Mouse (Mus musculus): ENCODE results near the gene Eif2b3. TPM values are rescaled to one million over a fixed set of nuclear protein-coding genes. Genes with fewer than 3 reads are reported as not detected.
A peak's percentile ranks its signal among the peaks of the same experiment; 100 is the strongest.

Eif2b3 gene
- polyA plus RNA-seq, 1 experiment, result 23.4 TPM

GRCm38 (mm10) chr4:117130790-117131189 lies 111.6 kb downstream of the Eif2b3 start:
- peaks cover 12% of the 10 kb centered on the region for H3K4me1 ChIP-seq (ENCODE audit: control insufficient read depth, insufficient read depth, low read length)
- 93% methylated on average over 6 of the region's 6 CpGs for WGBS
- no peak for TF ChIP-seq POLR2A (IDR thresholded peaks at IDR 0.05; ENCODE audit: borderline replicate concordance, control insufficient read depth, low read depth, low read length)
- TF ChIP-seq CTCF (IDR thresholded peaks at IDR 0.05; ENCODE audit: control insufficient read depth, insufficient read depth, low read length), result no peak
- no peak overlapping the region for H3K4me3 ChIP-seq (replicated peaks; ENCODE audit: control insufficient read depth, low read depth, low read length)
- H3K27ac ChIP-seq (ENCODE audit: control insufficient read depth, insufficient read depth, low read depth, low read length, poor library complexity), result no peak overlapping the region

- H3K27ac ChIP-seq (ENCODE audit: control insufficient read depth, insufficient read depth, low read depth, low read length, poor library complexity), result no peak overlapping the region
- H3K4me3 ChIP-seq (replicated peaks; ENCODE audit: control insufficient read depth, low read depth, low read length), result no peak overlapping the region
- TF ChIP-seq CTCF (IDR thresholded peaks at IDR 0.05; ENCODE audit: control insufficient read depth, insufficient read depth, low read length), result no peak
- TF ChIP-seq POLR2A (IDR thresholded peaks at IDR 0.05; ENCODE audit: borderline replicate concordance, control insufficient read depth, low read depth, low read length), result no peak
- 83% methylated on average over 6 of the region's 6 CpGs for WGBS
- peaks cover 14% of the 10 kb centered on the region for H3K4me1 ChIP-seq (ENCODE audit: control insufficient read depth, insufficient read depth, low read length)
These were observed 112.0 kb downstream of the Eif2b3 start for GRCm38 (mm10) chr4:117131198-117131597.

DNA sequence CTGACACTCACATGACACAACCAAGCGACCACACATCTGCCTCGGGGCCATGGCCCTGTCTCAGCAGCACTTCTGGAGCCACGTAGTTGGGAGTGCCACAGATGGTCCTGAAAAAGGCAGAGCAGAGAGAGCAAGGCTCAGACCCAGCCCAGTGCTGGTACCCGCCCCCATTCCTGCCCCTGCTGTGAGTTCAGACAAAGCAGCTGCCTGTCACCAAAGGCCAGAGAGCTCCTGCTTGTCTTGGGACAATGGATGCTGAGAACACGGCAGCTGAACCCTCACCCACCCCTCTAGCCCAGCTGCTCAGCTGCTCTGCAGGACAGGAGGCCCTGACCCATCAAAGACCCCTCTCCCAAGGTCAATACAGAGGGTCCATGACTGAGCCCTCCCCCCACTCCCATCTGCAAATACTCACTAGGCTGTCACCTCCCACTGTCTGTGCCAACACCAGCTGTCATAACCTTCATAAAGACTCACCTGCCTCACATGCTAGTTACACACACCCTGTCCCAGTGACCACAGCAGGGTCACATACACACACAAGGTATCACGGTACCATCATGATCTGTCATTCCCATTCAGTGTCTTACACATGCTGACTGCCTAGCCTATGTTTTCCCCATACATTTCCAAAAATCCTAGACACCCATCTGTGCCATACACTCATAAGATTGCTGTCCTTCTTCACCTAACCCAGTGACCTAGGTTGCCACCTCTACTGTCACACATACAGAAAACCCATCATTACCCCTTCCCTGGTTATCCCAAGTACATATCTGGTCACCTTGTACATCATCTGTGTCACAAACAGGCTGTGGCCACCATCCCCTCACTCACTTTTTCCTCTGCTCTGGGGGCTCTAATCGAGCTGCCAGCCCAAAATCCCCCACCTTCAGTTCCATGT lies 112.9 kb downstream of the Eif2b3 start:
- H3K27ac ChIP-seq (ENCODE audit: control insufficient read depth, insufficient read depth, low read depth, low read length, poor library complexity), result no peak overlapping the region
- TF ChIP-seq CTCF (IDR thresholded peaks at IDR 0.05; ENCODE audit: control insufficient read depth, insufficient read depth, low read length) (no peak), POLR2A (IDR thresholded peaks at IDR 0.05; ENCODE audit: borderline replicate concordance, control insufficient read depth, low read depth, low read length) (no peak)
- H3K4me3 ChIP-seq (replicated peaks; ENCODE audit: control insufficient read depth, low read depth, low read length), result no peak overlapping the region
- peaks cover 9% of the 10 kb centered on the region for H3K4me1 ChIP-seq (ENCODE audit: control insufficient read depth, insufficient read depth, low read length)
- 78% methylated on average over 7 of the region's 7 CpGs for WGBS

- 73% methylated on average over 11 of the region's 11 CpGs for WGBS
These were observed 113.6 kb downstream of the Eif2b3 start for GRCm38 (mm10) chr4:117132794-117133143.

DNA sequence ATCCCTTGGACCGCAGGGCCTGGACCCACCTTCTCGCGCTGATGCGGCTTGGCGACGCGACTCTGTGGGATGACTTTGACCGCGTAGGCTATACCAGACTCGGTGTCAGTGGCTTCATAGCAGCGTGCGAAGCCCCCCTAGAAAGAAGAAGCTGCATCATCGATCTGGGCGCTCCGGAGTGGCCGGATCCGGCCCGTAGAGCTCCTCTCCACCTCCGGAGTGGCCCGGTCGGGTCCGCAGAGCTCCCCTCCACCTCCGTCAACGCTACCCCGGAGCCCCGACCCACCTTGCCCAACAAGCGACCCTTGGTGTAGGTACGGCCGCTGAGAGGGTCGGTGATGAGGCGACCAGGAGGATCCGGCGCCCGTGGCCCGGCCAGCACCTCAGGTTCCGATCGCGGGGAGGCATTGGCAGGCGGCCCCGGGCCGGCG lies 114.2 kb downstream of the Eif2b3 start:
- 1% methylated on average over 42 of the region's 42 CpGs for WGBS
- TF ChIP-seq POLR2A (IDR thresholded peaks at IDR 0.05; ENCODE audit: borderline replicate concordance, control insufficient read depth, low read depth, low read length) (no peak), CTCF (IDR thresholded peaks at IDR 0.05; ENCODE audit: control insufficient read depth, insufficient read depth, low read length) (no peak)
- peak overlapping the region; percentile 39 for H3K27ac ChIP-seq (ENCODE audit: control insufficient read depth, insufficient read depth, low read depth, low read length, poor library complexity)

More at GRCm38 (mm10) chr4:117132794-117133143, 113.6 kb downstream of the Eif2b3 start:
- TF ChIP-seq POLR2A (IDR thresholded peaks at IDR 0.05; ENCODE audit: borderline replicate concordance, control insufficient read depth, low read depth, low read length) (no peak), CTCF (IDR thresholded peaks at IDR 0.05; ENCODE audit: control insufficient read depth, insufficient read depth, low read length) (no peak)
- Histone ChIP-seq H3K4me1 (ENCODE audit: control insufficient read depth, insufficient read depth, low read length) (peaks cover 7% of the 10 kb centered on the region), H3K27ac (ENCODE audit: control insufficient read depth, insufficient read depth, low read depth, low read length, poor library complexity) (no peak overlapping the region), H3K4me3 (replicated peaks; ENCODE audit: control insufficient read depth, low read depth, low read length) (no peak overlapping the region)

DNA sequence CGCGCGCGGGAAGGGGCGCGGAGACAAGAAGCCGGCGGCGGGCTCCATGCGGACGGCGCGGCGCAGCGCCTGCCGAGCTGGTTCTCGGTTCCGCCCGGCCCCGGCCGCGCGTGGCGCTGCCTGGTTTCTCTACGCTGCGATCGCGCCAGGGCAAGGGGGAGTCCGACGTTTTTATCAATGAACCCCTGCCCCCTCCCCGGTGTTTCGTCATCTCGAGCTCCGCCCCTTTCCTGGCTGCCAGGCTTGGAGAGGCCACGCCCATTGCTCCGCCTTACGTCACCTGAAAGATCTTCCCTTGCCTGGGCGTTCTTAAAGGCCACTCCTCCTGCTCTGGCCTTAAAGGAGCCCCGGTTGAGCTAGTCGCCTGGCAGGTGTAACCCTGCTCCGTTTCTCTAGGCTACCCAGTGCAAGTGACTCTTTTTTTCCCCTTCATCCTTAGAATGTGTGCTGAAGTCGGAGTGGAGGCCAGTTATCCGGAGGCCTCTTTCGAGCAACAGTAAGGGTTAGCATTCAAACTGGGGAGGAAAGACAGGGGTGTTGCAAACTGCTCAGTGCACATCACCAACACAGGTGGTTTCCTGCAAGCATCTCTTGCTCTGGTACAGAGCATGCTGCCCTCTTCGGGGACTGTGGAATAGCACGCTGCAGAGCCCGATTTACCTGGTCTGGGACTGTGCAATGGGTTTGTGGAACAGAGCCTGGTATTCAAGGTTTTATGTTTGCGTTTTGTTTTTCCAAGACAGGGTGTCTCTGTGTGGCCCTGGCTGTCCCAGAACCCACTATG lies 114.8 kb downstream of the Eif2b3 start, which contains the start of gene Plk3:
Plk3 (minus strand) TSS at position 147 of the 784 bp plus-strand sequence.
- peak within 1 kb of the TSS; percentile 65 for H3K4me3 ChIP-seq (replicated peaks; ENCODE audit: control insufficient read depth, low read depth, low read length)
- WGBS, result 3% methylated on average over 48 of the region's 48 CpGs

More for the DNA sequence above, 114.2 kb downstream of the Eif2b3 start:
- Histone ChIP-seq H3K4me1 (ENCODE audit: control insufficient read depth, insufficient read depth, low read length) (peaks cover 7% of the 10 kb centered on the region), H3K4me3 (replicated peaks; ENCODE audit: control insufficient read depth, low read depth, low read length) (peak overlapping the region; percentile 65)

DNA sequence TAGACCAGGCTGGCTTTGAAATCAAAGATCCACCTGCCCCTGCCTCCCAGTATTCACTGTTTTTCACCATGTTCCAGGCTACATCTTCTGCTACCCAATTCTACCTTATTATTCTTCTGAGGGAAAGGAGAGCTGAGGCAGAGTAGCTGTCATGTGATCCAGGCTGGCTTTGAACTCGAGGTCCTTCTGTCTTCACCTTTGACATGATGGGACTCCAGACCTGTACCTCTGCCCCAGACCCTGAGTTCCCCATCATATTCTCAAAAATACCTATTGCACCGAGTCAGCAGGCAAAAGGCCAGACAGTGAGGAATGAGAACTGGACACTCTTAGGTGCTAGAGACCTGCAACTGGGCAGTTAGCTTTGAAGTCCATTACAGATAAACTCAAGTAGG lies 115.4 kb downstream of the Eif2b3 start:
- TF ChIP-seq CTCF (IDR thresholded peaks at IDR 0.05; ENCODE audit: control insufficient read depth, insufficient read depth, low read length), result no peak
- TF ChIP-seq POLR2A (IDR thresholded peaks at IDR 0.05; ENCODE audit: borderline replicate concordance, control insufficient read depth, low read depth, low read length), result no peak
- WGBS, result 36% methylated on average over 2 of the region's 2 CpGs
- Histone ChIP-seq H3K4me1 (ENCODE audit: control insufficient read depth, insufficient read depth, low read length) (peaks cover 7% of the 10 kb centered on the region), H3K27ac (ENCODE audit: control insufficient read depth, insufficient read depth, low read depth, low read length, poor library complexity) (0 out of 2 replicates have a peak overlapping the region, but pooled peaks have one; percentile 22), H3K4me3 (replicated peaks; ENCODE audit: control insufficient read depth, low read depth, low read length) (no peak overlapping the region)

More for the DNA sequence above, 114.8 kb downstream of the Eif2b3 start, which contains the start of gene Plk3:
- TF ChIP-seq POLR2A (IDR thresholded peaks at IDR 0.05; ENCODE audit: borderline replicate concordance, control insufficient read depth, low read depth, low read length) (peak; percentile 59; the same call in 1 of the 2 replicates), CTCF (IDR thresholded peaks at IDR 0.05; ENCODE audit: control insufficient read depth, insufficient read depth, low read length) (peak; percentile 34; the same call in 1 of the 2 replicates)
- Histone ChIP-seq H3K4me1 (ENCODE audit: control insufficient read depth, insufficient read depth, low read length) (peaks cover 7% of the 10 kb centered on the region), H3K27ac (ENCODE audit: control insufficient read depth, insufficient read depth, low read depth, low read length, poor library complexity) (peak within 1 kb of the TSS; percentile 39)

- H3K4me1 ChIP-seq (ENCODE audit: control insufficient read depth, insufficient read depth, low read length), result peaks cover 7% of the 10 kb centered on the region
- peak overlapping the region; percentile 18; the same call in 1 of the 2 replicates for H3K27ac ChIP-seq (ENCODE audit: control insufficient read depth, insufficient read depth, low read depth, low read length, poor library complexity)
- H3K4me3 ChIP-seq (replicated peaks; ENCODE audit: control insufficient read depth, low read depth, low read length), result no peak overlapping the region
- WGBS, result 35% methylated on average over 8 of the region's 8 CpGs
- TF ChIP-seq POLR2A (IDR thresholded peaks at IDR 0.05; ENCODE audit: borderline replicate concordance, control insufficient read depth, low read depth, low read length), result no peak
- no peak for TF ChIP-seq CTCF (IDR thresholded peaks at IDR 0.05; ENCODE audit: control insufficient read depth, insufficient read depth, low read length)
These were observed 116.8 kb downstream of the Eif2b3 start for GRCm38 (mm10) chr4:117136034-117136433.

Other genes with a start within 250 kb of the Eif2b3 start
- gene Toe1, start 211.8 kb upstream of the Eif2b3 start, polyA plus RNA-seq (2011; ENCODE audit: insufficient read depth, insufficient read length, low replicate concordance, missing spikeins), result 8.8 and 11.9 TPM in 2 replicates
- 3.2 and 25.9 TPM in 2 replicates for gene Mutyh, start 211.7 kb upstream of the Eif2b3 start, polyA plus RNA-seq (2011; ENCODE audit: insufficient read depth, insufficient read length, low replicate concordance, missing spikeins)
- gene Hpdl, start 197.7 kb upstream of the Eif2b3 start, polyA plus RNA-seq (2011; ENCODE audit: insufficient read depth, insufficient read length, low replicate concordance, missing spikeins), result not detected in 2 replicates
- gene Zswim5, start 142.0 kb upstream of the Eif2b3 start, polyA plus RNA-seq (2011; ENCODE audit: insufficient read depth, insufficient read length, low replicate concordance, missing spikeins), result 0.72 TPM in 1 of 2 replicates, not detected in the other
- 442 and 477 TPM in 2 replicates for gene Urod, start 25.0 kb upstream of the Eif2b3 start, polyA plus RNA-seq (2011; ENCODE audit: insufficient read depth, insufficient read length, low replicate concordance, missing spikeins)
- gene Hectd3, start 24.1 kb upstream of the Eif2b3 start, polyA plus RNA-seq (2011; ENCODE audit: insufficient read depth, insufficient read length, low replicate concordance, missing spikeins), result 10.3 and 18.7 TPM in 2 replicates
- gene Ptch2, start 76.7 kb downstream of the Eif2b3 start, polyA plus RNA-seq (2011; ENCODE audit: insufficient read depth, insufficient read length, low replicate concordance, missing spikeins), result 1.5 and 2.8 TPM in 2 replicates
- gene Btbd19, start 106.3 kb downstream of the Eif2b3 start, polyA plus RNA-seq (2011; ENCODE audit: insufficient read depth, insufficient read length, low replicate concordance, missing spikeins), result 2.9 and 7.0 TPM in 2 replicates
- gene Tctex1d4, start 107.4 kb downstream of the Eif2b3 start, polyA plus RNA-seq (2011; ENCODE audit: insufficient read depth, insufficient read length, low replicate concordance, missing spikeins), result not detected in 2 replicates
- 3.1 and 7.8 TPM in 2 replicates for gene Plk3, start 114.6 kb downstream of the Eif2b3 start, polyA plus RNA-seq (2011; ENCODE audit: insufficient read depth, insufficient read length, low replicate concordance, missing spikeins)
- gene Rps8, start 136.8 kb downstream of the Eif2b3 start, polyA plus RNA-seq (2011; ENCODE audit: insufficient read depth, insufficient read length, low replicate concordance, missing spikeins), result 2,334 and 3,425 TPM in 2 replicates
- gene Kif2c, start 163.2 kb downstream of the Eif2b3 start, polyA plus RNA-seq (2011; ENCODE audit: insufficient read depth, insufficient read length, low replicate concordance, missing spikeins), result 18.5 and 33.6 TPM in 2 replicates
- gene Tmem53, start 232.5 kb downstream of the Eif2b3 start, polyA plus RNA-seq (2011; ENCODE audit: insufficient read depth, insufficient read length, low replicate concordance, missing spikeins), result 1.7 TPM in 1 of 2 replicates, not detected in the other
- not detected in 2 replicates for gene Armh1, start 232.7 kb downstream of the Eif2b3 start, polyA plus RNA-seq (2011; ENCODE audit: insufficient read depth, insufficient read length, low replicate concordance, missing spikeins)